Mouse (Mus musculus) heart, embryonic 15.5 days (tissue): ENCODE data around the gene Cntd1. TPM values are rescaled to one million over a fixed set of nuclear protein-coding genes. Genes with fewer than 3 reads are reported as not detected.

Experiments used
- ATAC-seq: fragments of 200-750 bp; cut with Nextera tagmentation; replicated peaks from 2 replicates; pipeline ENCODE4 v1.8.0; 2017; ENCODE audit warnings: low read depth, moderate TSS enrichment; ENCODE audit not compliant: insufficient number of reproducible peaks, insufficient read depth, low FRiP score
- H3K27ac ChIP-seq: fragments of 300-500 bp; sonication (generic); 2 replicates; pipeline ENCODE4 v1.5.1; 2015; ENCODE audit warnings: mild to moderate bottlenecking, inconsistent platforms
- H3K27me3 ChIP-seq: fragments of 300-500 bp; sonication (generic); 2 replicates; pipeline ENCODE4 v1.6.1; 2015; ENCODE audit warnings: inconsistent platforms
- H3K36me3 ChIP-seq: fragments of 300-500 bp; sonication (generic); 2 replicates; pipeline ENCODE4 v1.6.1; 2015; ENCODE audit warnings: mild to moderate bottlenecking, inconsistent platforms
- H3K4me1 ChIP-seq: fragments of 300-500 bp; sonication (generic); replicated peaks from 2 replicates; pipeline ENCODE4 v1.6.1; 2015; ENCODE audit warnings: inconsistent platforms
- H3K4me2 ChIP-seq: fragments of 300-500 bp; sonication (generic); 2 replicates; pipeline ENCODE4 v1.6.1; 2015; ENCODE audit warnings: inconsistent platforms, mild to moderate bottlenecking, moderate library complexity
- H3K4me3 ChIP-seq: fragments of 300-500 bp; sonication (generic); 2 replicates; pipeline ENCODE4 v1.5.1; 2015; ENCODE audit warnings: mild to moderate bottlenecking, inconsistent platforms
- H3K9ac ChIP-seq: fragments of 300-500 bp; sonication (generic); 2 replicates; pipeline ENCODE4 v1.6.1; 2015; ENCODE audit warnings: mild to moderate bottlenecking, inconsistent platforms
- H3K9me3 ChIP-seq: fragments of 300-500 bp; sonication (generic); replicated peaks from 2 replicates; pipeline ENCODE4 v1.6.1; 2016; ENCODE audit warnings: inconsistent platforms
- WGBS: fragments of 180-500 bp; shearing (Covaris S2); methylation state at CpG from one replicate; pipeline ENCODE4 v1.1.7; 2015; ENCODE audit warnings: mixed read lengths; 5-methylcytosine and 5-hydroxymethylcytosine counted together
- polyA plus RNA-seq: library from polyadenylated mRNA; unstranded; fragments of >200 nt; fragmentation: Nextera tagmentation; extraction: Ambion mirVana; gene quantifications from 2 replicates; pipeline ENCODE4 v1.2.1, GENCODE M21; 2015

Cntd1 gene
- polyA plus RNA-seq, 1 experiment from 2014 or later: 0.68 TPM

DNA sequence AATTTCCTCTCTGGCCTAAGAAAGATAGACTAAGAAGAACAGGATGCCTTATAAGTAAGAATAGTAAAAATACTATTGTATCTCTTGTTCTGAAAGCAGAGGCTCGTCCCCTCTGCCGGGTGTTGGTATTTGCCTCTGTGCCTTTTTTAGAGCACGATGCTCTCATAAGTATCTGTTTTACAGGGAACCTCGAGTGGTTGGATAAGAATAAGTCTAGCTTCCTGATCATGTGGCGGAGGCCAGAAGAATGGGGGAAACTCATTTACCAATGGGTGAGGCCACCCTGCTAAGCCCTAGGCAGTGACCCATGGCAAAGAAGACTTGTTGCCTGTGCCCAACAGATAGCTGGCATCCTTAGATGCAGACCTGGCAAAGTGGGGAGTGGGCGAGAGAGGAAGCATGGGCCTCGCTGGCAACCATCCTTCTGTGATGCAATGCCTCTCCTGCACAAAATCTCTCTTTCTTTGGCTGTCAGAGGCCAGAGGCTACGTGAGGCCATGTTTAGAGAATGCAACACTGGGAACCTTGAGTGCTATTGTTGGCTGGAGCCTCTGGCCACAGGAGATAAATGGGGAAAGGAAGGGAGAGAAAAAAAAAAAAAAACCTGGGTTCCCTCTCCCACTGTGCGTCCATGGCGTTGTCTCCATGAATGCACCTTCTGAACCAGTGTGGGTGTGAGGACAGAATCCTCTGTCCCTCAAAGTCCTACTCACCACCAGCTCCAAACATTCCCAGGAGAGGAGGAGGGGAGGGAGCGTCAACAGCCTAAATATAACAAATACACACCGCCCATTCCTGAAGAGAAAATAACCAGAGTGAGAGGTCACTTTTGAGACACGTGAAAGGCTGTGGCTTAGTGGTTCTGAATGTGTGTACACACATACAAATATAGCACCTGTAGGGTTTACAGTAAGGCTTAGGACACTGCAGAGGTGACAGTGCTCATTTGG is 22.7 kb upstream of the Cntd1 start:
- Histone ChIP-seq H3K27ac (peak overlapping the region; percentile 77), H3K27me3 (no peaks in the 10 kb centered on the region), H3K4me2 (no peak overlapping the region; the same call in 1 of the 2 replicates), H3K9ac (no peak overlapping the region), H3K4me3 (no peak overlapping the region), H3K9me3 (no peaks in the 10 kb centered on the region), H3K36me3 (0 out of 2 replicates have a peak, but pooled peaks cover 4% of the 10 kb centered on the region), H3K4me1 (peaks cover 60% of the 10 kb centered on the region)
- ATAC-seq: no peak
- 51% methylated on average over 13 of the region's 13 CpGs for WGBS

DNA sequence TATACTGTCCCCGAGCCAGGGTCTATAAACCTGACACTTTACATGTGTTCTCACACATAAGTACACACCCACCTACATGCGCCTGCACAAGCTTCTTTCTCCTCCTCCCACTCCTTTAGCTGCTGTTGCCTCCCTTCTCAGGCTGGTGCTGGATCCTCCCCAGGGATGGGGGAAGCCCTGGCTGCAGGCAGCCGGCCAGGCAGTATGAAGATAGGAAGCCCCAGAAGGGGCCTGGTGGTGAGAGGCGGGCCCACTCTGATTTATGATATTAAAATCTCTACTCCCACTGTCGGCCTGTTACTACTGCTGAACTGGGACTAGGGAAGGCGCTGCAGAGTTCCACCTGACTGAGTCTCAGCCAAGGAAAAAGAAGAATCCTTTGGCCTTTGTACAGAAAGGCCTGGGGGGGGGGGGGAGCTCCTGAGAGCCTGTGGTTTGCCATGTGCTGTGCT is 19.5 kb upstream of the Cntd1 start:
- 0 out of 2 replicates have a peak overlapping the region, but pooled peaks have one; percentile 22 for H3K9ac ChIP-seq
- H3K9me3 ChIP-seq: no peaks in the 10 kb centered on the region
- H3K36me3 ChIP-seq: 0 out of 2 replicates have a peak, but pooled peaks cover 4% of the 10 kb centered on the region
- peak overlapping the region; percentile 65; the same call in 1 of the 2 replicates for H3K4me3 ChIP-seq
- peaks cover 74% of the 10 kb centered on the region for H3K4me1 ChIP-seq
- H3K27ac ChIP-seq: peak overlapping the region; percentile 82
- H3K27me3 ChIP-seq: peaks cover 25% of the 10 kb centered on the region
- WGBS: 13% methylated on average over 6 of the region's 6 CpGs
- peak overlapping the region; percentile 97 for H3K4me2 ChIP-seq
- peak; percentile 36; the same call in 1 of the 2 replicates for ATAC-seq

DNA sequence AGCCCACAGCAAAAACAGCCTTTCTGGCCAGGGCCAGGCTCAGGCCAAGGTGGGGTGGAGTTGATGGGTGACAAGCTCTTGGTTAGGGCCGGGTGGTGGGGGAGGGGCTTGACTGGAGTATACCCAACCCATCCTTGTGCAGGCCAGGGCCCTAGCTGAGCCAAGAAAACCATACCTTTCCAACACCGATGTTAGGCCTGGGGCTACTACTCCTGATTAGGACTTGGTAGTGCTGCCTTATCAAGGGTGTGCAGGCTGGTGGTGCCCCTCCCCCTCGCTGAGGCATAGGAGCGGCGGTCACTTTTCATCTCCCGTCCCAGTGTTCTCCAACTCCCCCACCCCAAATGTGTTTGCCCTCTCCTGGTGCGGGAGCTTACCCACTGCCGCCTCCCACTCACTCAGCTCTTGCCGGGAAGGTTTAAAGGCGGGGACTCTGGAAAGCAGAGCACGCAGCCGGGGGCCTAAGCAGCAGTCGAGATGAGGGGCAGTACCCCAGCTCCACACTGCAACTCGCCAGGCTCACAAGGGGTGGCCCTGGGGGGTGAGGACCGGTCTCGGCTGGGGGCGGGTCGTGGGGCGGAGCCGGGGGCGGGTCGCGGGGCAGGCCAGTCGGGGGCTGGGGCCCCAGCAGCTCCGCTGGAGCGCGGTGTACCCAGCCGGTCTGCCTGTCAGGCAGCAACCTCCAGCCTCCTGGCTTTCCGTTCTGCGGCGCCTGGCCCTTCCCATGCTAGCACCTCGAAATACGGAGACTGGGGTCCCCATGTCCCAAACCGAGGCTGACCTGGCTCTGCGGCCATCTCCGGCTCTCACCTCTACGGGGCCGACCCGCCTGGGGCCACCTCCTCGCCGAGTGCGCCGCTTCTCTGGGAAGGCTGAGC is 18.6 kb upstream of the Cntd1 start, which contains the start of gene Wnk4:
TSS of gene Wnk4 (plus strand) at position 620 of the 878 bp plus-strand sequence.
- WGBS: under 1% methylated on average over 40 of the region's 43 CpGs
- H3K4me3 ChIP-seq: peak within 1 kb of the TSS; percentile 65
- ATAC-seq: peak; percentile 83
- H3K4me1 ChIP-seq: peaks cover 75% of the 10 kb centered on the region
- peak within 1 kb of the TSS; percentile 82 for H3K27ac ChIP-seq
- peak within 1 kb of the TSS; percentile 97 for H3K4me2 ChIP-seq
- no peaks in the 10 kb centered on the region for H3K9me3 ChIP-seq
- H3K9ac ChIP-seq: peak within 1 kb of the TSS; percentile 73
- H3K27me3 ChIP-seq: peaks cover 32% of the 10 kb centered on the region
- H3K36me3 ChIP-seq: 0 out of 2 replicates have a peak, but pooled peaks cover 4% of the 10 kb centered on the region

DNA sequence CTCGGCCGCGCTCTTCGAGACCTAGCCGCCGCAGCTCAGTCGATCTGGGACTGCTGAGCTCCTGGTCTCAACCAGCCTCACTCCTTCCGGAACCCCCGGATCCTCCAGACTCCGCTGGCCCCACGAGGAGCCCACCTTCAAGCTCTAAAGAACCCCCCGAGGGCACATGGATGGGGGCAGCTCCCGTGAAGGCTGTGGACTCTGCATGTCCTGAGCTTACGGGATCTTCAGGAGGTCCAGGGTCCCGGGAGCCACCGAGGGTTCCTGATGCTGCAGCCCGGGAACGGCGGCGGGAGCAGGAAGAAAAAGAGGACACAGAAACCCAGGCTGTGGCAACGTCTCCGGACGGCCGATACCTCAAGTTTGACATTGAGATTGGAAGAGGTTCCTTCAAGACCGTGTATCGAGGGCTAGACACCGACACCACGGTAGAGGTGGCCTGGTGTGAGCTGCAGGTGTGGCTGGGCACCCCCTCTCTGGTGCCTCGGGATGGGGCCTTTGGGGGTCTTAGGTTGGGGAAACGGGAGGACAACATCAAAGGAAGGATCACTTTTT is 17.9 kb upstream of the Cntd1 start:
- 2% methylated on average over 30 of the region's 30 CpGs for WGBS
- peak overlapping the region; percentile 65 for H3K4me3 ChIP-seq
- H3K4me1 ChIP-seq: peaks cover 73% of the 10 kb centered on the region
- H3K27me3 ChIP-seq: peaks cover 37% of the 10 kb centered on the region
- H3K27ac ChIP-seq: peak overlapping the region; percentile 82
- H3K9me3 ChIP-seq: no peaks in the 10 kb centered on the region
- peak overlapping the region; percentile 97 for H3K4me2 ChIP-seq
- H3K36me3 ChIP-seq: 0 out of 2 replicates have a peak, but pooled peaks cover 4% of the 10 kb centered on the region
- ATAC-seq: no peak
- peak overlapping the region; percentile 73 for H3K9ac ChIP-seq

DNA sequence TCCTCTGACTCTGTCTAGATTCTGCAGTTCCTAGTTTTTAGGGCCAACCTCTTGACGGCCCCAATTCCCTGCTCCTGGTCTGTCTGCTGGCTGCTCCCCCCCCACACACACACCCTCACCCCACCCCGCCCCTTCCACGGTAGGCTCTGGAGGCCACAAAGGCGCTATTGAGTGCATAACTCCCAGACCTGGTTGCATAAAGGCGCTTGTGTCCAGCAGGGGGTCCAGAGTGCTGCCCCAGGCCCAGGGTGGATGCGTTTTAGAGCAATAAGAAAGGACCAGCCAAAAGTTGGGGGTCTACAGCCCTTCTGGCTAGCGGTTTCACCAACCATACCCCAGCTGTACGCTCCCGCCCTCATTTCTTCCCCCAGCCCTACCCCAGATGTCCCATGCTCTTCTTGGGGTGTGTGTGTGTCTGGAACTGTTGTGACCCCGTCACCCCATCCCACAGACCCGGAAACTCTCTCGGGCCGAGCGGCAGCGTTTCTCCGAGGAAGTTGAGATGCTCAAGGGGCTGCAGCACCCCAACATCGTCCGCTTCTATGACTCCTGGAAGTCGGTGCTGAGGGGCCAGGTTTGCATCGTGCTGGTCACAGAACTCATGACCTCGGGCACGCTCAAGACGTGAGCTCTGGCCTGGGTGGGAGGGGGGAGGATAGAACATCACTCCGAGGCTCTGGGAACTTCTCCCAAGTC is 16.4 kb upstream of the Cntd1 start:
- Histone ChIP-seq H3K4me1 (peaks cover 64% of the 10 kb centered on the region), H3K9me3 (no peaks in the 10 kb centered on the region), H3K4me3 (peak overlapping the region; percentile 36), H3K27me3 (peaks cover 46% of the 10 kb centered on the region), H3K4me2 (peak overlapping the region; percentile 97), H3K36me3 (0 out of 2 replicates have a peak, but pooled peaks cover 4% of the 10 kb centered on the region), H3K9ac (peak overlapping the region; percentile 16; the same call in 1 of the 2 replicates), H3K27ac (no peak overlapping the region)
- 4% methylated on average over 24 of the region's 24 CpGs for WGBS
- no peak for ATAC-seq

DNA sequence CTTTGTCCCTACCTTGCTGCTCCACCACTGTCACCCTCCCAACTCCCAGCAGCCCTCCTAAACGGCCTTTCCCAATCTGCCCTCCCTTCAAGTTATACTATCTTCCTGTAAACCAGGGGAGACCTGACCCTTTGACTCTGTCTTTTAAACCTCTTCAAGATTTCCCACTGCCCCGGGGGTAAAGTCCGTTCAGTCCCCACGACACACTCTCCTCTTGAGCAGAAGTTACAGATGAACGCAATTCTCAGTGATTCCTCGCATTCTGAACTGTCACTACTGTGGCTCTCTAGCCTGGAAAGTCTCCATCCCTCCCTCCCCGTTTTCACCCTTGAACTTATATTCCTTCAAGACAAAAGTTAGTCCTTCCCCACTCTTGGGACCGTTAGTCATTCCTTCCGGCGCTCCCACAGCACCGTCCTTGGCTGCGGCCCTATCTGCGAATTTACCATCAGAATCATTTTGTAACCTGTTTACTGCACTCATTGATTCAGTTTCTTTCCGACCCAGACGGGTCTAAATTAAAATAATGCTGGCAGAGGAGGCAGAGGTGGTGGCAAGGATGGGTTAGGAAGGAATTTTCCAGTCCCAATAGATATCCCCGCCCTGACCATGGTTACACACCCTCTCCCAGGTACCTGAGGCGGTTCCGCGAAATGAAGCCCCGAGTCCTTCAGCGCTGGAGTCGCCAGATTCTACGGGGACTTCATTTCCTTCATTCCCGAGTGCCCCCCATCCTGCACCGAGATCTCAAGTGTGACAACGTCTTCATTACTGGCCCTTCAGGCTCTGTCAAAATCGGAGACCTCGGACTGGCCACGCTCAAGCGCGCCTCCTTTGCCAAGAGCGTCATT is 15.4 kb upstream of the Cntd1 start:
- peaks cover 46% of the 10 kb centered on the region for H3K27me3 ChIP-seq
- WGBS: 12% methylated on average over 32 of the region's 32 CpGs
- H3K4me2 ChIP-seq: peak overlapping the region; percentile 97
- no peak overlapping the region for H3K27ac ChIP-seq
- no peaks in the 10 kb centered on the region for H3K36me3 ChIP-seq
- peak overlapping the region; percentile 36 for H3K4me3 ChIP-seq
- no peak overlapping the region for H3K9ac ChIP-seq
- no peaks in the 10 kb centered on the region for H3K9me3 ChIP-seq
- no peak for ATAC-seq
- H3K4me1 ChIP-seq: peaks cover 60% of the 10 kb centered on the region

DNA sequence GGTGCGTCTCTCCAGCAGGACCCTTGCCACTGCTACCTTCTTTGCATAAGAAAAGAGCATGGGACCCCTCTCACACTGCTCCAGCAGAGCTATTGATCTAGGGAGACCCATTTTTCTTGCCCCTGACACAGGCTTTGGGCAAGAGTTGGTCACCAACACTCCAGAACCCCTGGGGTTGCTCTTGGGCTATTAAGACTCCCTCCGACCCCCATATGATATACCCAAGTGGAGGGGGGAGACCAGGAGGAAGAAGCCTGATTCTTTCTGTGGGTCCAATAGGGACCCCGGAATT is 14.9 kb upstream of the Cntd1 start:
- Histone ChIP-seq H3K4me2 (no peak overlapping the region; the same call in 1 of the 2 replicates), H3K9me3 (no peaks in the 10 kb centered on the region), H3K27me3 (peaks cover 48% of the 10 kb centered on the region), H3K36me3 (no peaks in the 10 kb centered on the region), H3K9ac (no peak overlapping the region), H3K4me3 (peak overlapping the region; percentile 10; the same call in 1 of the 2 replicates), H3K4me1 (peaks cover 54% of the 10 kb centered on the region), H3K27ac (no peak overlapping the region)
- 22% methylated on average over 3 of the region's 3 CpGs for WGBS
- no peak for ATAC-seq

DNA sequence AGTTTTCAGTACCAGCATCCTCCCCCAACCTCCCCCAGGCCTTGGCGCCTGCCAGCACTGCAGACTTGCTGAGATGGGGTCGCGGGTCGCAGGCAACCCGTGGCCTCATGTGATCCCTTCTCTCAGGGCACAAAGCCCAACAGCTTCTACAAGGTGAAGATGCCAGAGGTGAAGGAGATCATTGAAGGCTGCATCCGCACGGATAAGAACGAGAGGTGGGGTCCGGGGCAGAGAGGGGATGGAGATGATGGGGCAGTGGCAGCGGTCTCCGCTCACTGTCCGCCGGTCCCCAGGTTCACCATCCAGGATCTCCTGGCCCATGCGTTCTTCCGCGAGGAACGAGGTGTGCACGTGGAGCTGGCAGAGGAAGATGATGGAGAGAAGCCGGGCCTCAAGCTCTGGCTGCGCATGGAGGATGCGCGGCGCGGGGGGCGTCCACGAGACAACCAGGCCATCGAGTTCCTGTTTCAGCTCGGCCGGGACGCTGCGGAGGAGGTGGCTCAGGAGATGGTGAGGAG is 13.8 kb upstream of the Cntd1 start:
- H3K36me3 ChIP-seq: no peaks in the 10 kb centered on the region
- H3K9me3 ChIP-seq: no peaks in the 10 kb centered on the region
- H3K4me2 ChIP-seq: peak overlapping the region; percentile 50
- 0 out of 2 replicates have a peak overlapping the region, but pooled peaks have one; percentile 15 for H3K9ac ChIP-seq
- whole genome bisulfite sequencing: 7% methylated on average over 31 of the region's 31 CpGs
- no peak overlapping the region for H3K27ac ChIP-seq
- peaks cover 50% of the 10 kb centered on the region for H3K4me1 ChIP-seq
- H3K27me3 ChIP-seq: peaks cover 50% of the 10 kb centered on the region
- no peak for ATAC-seq
- H3K4me3 ChIP-seq: peak overlapping the region; percentile 26

DNA sequence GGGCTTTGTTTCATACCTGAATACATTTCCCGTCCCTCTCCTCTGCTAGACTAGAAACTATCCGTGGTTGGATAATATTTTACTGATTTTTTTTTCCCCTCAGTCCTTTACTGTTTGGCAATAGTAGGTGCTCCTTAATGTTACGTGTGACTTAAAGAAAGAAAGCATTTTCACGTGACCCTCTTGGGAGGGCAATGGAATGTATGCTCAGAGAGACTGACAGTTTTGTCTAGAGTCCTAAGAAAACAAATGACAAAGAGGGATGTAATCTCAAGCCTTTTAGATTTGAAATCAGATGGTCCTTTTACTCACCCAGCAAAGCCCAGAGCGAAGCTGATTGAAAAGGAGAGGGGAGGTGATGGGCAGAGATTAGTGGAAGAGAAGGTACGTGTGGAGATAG is 12.9 kb upstream of the Cntd1 start:
- 36% methylated on average over 6 of the region's 6 CpGs for WGBS
- ATAC-seq: no peak
- Histone ChIP-seq H3K36me3 (no peaks in the 10 kb centered on the region), H3K9ac (no peak overlapping the region), H3K27me3 (peaks cover 50% of the 10 kb centered on the region), H3K4me3 (no peak overlapping the region), H3K4me1 (peaks cover 43% of the 10 kb centered on the region), H3K9me3 (no peaks in the 10 kb centered on the region), H3K27ac (no peak overlapping the region), H3K4me2 (no peak overlapping the region)
